Mouse (Mus musculus): ENCODE measurements around the gene Bdh1. TPM values are rescaled to one million over a fixed set of nuclear protein-coding genes. Genes with fewer than 3 reads are reported as not detected.
"Not testable (repeated sequence)": the region's sequence is repeated elsewhere in the genome, so short reads cannot be mapped to it uniquely, and the experiment has no call there.

Gene Bdh1
- polyA plus RNA-seq, 1 experiment from 2014 or later = 43.4 TPM

DNA sequence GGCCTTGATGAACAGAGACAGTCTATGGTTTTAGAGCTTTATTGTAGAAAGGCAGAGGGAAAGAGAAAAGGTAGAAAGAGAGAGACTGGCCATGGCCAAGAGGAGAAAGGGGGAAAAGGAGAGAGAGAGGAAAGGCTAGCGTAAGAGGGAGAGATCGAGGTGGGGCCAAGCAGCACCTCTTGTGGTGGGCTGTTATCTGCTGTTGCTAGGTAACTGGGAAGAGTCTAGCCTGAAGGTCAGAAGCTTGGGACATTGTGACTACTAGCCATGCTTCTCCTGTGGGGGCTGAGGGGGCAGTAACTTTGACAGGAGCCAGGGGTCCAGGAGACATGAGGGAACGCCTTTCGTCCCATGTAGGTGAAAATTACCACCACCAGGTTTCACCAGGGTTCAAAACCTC, 48.7 kb downstream of the Bdh1 start:
- peaks cover 14% of the 10 kb centered on the region for H3K4me1 ChIP-seq
- not testable (repeated sequence) for H3K27ac ChIP-seq; H3K4me2 ChIP-seq; ATAC-seq (ENCODE audit: insufficient number of reproducible peaks, low FRiP score, low TSS enrichment, low read depth); H3K4me3 ChIP-seq; H3K36me3 ChIP-seq; H3K27me3 ChIP-seq; H3K9me3 ChIP-seq; H3K9ac ChIP-seq
- 96% methylated on average over 4 of the region's 4 CpGs for WGBS

DNA sequence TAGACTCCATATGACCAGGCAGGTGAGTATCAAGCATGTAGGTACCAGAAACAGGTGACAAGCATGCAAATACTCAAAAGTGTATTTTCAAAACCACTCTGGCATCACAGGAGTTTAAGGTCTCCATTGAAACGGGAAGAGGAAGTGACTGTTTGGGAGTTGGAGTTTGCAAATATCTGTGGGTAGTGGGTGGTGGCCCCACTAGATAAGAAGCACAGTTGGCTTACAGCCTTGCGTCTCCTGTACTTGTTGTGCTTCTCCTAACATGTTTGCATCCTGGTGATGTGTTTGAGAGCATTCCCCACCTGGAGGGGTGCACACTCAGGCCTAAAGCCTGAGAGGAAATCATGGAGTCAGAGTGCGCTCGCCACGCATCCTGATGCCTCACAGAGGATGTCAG, 49.9 kb downstream of the Bdh1 start:
- no peak for ATAC-seq (ENCODE audit: insufficient number of reproducible peaks, low FRiP score, low TSS enrichment, low read depth)
- 88% methylated on average over 5 of the region's 5 CpGs for WGBS
- Histone ChIP-seq H3K4me3 (no peak overlapping the region), H3K4me1 (peaks cover 18% of the 10 kb centered on the region), H3K27ac (no peak overlapping the region), H3K36me3 (no peaks in the 10 kb centered on the region), H3K27me3 (no peaks in the 10 kb centered on the region), H3K4me2 (no peak overlapping the region), H3K9ac (no peak overlapping the region), H3K9me3 (no peaks in the 10 kb centered on the region)

DNA sequence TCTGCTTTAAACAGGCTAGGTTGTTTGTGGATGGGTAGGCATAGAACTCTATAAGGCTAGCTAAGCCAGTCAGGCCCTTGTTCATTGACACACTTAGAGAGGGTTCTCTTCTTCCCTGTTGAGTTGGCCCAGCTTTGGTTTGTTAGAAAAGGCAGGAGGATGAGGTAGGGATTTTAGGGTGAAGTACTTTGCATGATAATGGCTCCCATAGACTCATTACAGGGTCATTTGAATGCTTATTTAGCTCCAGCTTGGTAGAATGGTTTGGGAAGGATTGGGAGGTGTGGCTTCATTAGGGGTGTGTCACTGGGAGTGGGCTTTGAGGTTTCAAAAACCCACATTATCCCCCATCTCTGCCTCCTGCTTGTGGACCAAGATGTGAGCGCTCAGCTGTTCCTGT, 51.1 kb downstream of the Bdh1 start:
- ATAC-seq (ENCODE audit: insufficient number of reproducible peaks, low FRiP score, low TSS enrichment, low read depth) = no peak
- H3K4me1 ChIP-seq = peaks cover 20% of the 10 kb centered on the region
- no peaks in the 10 kb centered on the region for H3K27me3 ChIP-seq
- WGBS = 100% methylated on average over 1 of the region's 1 CpGs
- H3K36me3 ChIP-seq = no peaks in the 10 kb centered on the region
- H3K4me3 ChIP-seq = no peak overlapping the region
- no peak overlapping the region for H3K4me2 ChIP-seq
- H3K9ac ChIP-seq = no peak overlapping the region
- H3K9me3 ChIP-seq = no peaks in the 10 kb centered on the region
- H3K27ac ChIP-seq = no peak overlapping the region

DNA sequence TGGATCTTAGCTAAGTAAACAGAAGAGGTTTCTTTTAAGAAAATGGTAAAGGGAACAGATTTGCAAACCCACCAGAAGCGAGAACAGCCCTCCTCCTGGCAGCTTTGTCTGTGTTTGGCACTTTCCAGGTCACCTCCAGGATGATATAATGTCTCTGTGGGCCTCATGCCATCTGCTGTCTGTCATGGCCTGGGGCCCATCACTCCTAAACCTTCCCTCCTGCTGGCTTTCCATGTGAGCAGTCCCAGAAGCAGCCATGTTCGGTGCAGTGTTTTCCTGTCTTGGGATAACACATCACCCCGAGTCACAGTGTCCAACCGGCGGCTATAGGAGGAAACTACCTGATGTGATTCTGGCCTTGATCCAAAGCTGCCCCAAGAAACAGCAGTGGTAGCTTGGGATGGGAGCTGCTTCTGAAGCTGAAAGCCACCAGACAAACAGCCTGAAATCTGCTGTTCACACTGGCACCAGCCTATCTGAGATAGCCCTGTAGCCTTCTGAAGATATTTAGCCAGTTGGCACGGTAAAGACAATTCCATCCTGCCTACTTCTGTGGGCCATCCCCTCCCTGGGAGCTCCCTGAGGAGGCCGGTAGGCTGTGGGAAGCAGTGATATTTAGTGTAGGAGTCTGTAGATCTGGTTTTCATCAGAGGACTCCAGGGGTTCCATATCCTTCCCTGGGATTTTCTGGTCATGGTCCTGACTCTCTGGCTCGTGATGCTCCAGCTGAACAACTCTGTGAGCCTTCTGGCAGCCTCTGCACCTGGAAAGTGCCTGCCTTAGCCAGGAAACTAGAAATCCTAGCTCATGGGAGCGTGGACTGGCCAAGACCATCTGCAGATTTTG, 53.3 kb downstream of the Bdh1 start:
- peaks cover 20% of the 10 kb centered on the region for H3K4me1 ChIP-seq
- peak overlapping the region; percentile 73 for H3K27ac ChIP-seq
- H3K9me3 ChIP-seq = no peaks in the 10 kb centered on the region
- H3K4me3 ChIP-seq = no peak overlapping the region
- no peaks in the 10 kb centered on the region for H3K36me3 ChIP-seq
- 39% methylated on average over 9 of the region's 9 CpGs for WGBS
- ATAC-seq (ENCODE audit: insufficient number of reproducible peaks, low FRiP score, low TSS enrichment, low read depth) = peak; percentile 50; the same call in 1 of the 2 replicates
- H3K9ac ChIP-seq = no peak overlapping the region
- no peak overlapping the region for H3K4me2 ChIP-seq
- H3K27me3 ChIP-seq = no peaks in the 10 kb centered on the region

DNA sequence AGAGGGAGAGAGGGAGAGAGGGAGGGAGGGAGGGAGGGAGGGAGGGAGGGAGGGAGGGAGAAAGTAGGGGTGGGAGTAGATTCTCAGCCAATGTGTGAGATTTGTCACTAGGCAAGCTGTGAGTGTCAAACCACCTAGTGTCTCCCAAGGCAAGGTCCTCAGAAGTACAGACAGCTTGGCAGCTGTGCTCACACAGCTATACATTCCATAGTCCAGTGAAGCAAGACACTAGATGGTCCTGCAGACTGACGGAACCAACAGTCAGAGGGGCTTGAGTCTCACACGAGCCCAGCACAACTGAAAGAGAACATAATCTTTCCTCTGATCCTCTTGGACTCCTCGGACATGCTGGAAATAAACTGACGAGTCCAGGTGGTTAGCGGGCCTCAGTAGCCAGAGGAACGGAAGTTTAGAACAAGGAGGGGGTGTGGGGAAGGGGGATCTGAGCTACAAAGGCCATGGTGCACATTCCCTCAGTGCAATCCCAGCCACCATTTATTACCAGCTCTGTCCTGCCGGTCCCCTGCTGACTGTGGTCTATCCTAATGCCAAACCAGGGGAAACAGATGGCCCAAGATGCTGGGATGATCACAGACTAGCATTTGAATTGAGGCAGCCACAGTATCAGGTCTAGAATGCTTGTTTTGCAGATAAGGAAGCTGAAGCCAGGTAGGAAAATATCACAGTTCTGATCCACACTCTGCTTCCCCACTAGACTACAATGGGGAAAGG, 55.0 kb downstream of the Bdh1 start:
- no peak overlapping the region for H3K9ac ChIP-seq
- no peak overlapping the region for H3K4me3 ChIP-seq
- no peak for ATAC-seq (ENCODE audit: insufficient number of reproducible peaks, low FRiP score, low TSS enrichment, low read depth)
- 33% methylated on average over 7 of the region's 7 CpGs for WGBS
- H3K9me3 ChIP-seq = no peaks in the 10 kb centered on the region
- no peaks in the 10 kb centered on the region for H3K36me3 ChIP-seq
- H3K4me1 ChIP-seq = peaks cover 20% of the 10 kb centered on the region
- no peak overlapping the region for H3K4me2 ChIP-seq
- no peaks in the 10 kb centered on the region for H3K27me3 ChIP-seq
- H3K27ac ChIP-seq = no peak overlapping the region

DNA sequence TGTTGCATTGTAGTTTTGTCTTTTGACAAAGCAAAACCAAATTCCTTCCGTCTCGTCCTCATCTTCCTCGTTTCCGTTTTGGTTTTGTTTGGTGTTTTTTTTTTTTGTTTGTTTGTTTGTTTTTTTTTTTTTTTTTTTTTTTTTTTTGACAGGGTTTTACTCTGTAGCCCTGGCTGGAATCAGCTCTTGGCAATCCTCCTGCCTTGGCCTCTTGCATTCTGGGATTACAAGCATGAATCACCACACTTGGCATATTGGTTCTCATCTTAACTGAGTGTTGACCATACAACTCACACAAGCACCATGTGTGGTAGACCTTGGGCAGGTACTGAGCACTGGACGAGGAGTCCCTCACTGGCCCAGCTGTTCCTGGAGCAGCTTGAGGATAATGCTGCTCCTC, 63.3 kb downstream of the Bdh1 start:
- WGBS = 94% methylated on average over 5 of the region's 5 CpGs
- Histone ChIP-seq H3K9me3 (no peaks in the 10 kb centered on the region), H3K4me1 (peaks cover 3% of the 10 kb centered on the region; the same call in 1 of the 2 replicates), H3K4me2 (no peak overlapping the region), H3K9ac (no peak overlapping the region), H3K4me3 (no peak overlapping the region), H3K36me3 (no peaks in the 10 kb centered on the region), H3K27ac (no peak overlapping the region), H3K27me3 (no peaks in the 10 kb centered on the region)
- no peak for ATAC-seq (ENCODE audit: insufficient number of reproducible peaks, low FRiP score, low TSS enrichment, low read depth)

DNA sequence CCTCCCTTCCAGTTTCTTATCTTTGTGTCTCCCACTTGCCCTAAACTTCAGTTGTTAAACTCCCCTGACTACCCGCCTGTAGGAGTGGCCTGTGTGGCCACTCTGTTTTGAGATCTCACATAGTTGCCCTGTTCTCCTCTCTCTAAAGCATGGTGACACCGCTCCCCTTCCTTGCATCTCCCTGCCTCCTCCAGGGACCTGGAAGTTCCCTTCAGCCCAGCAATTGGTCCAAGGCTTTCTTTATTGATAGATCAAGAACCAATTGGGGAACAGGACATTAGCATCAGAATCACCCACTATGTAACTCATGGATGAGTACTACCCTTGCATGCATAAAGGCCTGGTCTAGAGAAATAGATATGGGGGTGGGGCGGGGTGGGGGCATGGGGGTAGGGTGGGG, 65.2 kb downstream of the Bdh1 start:
- Histone ChIP-seq H3K36me3 (no peaks in the 10 kb centered on the region), H3K4me2 (no peak overlapping the region), H3K4me1 (peaks cover 3% of the 10 kb centered on the region; the same call in 1 of the 2 replicates), H3K27ac (no peak overlapping the region), H3K27me3 (no peaks in the 10 kb centered on the region), H3K9me3 (no peaks in the 10 kb centered on the region), H3K9ac (no peak overlapping the region), H3K4me3 (no peak overlapping the region)
- ATAC-seq (ENCODE audit: insufficient number of reproducible peaks, low FRiP score, low TSS enrichment, low read depth) = no peak
- 90% methylated on average over 3 of the region's 3 CpGs for WGBS

DNA sequence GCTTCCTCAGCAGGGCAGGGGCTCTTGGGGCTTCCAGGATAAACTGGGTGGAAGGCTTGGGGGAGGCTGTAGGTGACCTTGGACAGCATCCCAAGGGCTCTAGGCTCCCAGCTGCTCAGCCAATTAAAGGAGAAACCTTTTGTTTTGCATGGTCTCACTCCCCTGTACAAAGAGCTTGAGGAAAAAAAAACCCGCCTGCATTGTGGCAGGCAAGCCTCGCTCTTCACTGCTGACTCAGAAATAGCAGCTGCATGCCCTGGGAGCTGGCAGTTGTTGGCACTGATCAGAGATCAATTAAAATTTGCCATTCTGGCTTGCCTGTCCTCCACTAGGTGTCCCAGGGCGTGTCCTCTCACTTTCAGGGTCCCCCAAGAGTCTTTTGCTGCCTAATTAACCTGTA, 67.0 kb downstream of the Bdh1 start:
- Histone ChIP-seq H3K27me3 (no peaks in the 10 kb centered on the region), H3K36me3 (no peaks in the 10 kb centered on the region), H3K27ac (no peak overlapping the region), H3K4me1 (peaks cover 18% of the 10 kb centered on the region), H3K4me3 (no peak overlapping the region), H3K9me3 (no peaks in the 10 kb centered on the region), H3K4me2 (no peak overlapping the region), H3K9ac (no peak overlapping the region)
- 37% methylated on average over 3 of the region's 3 CpGs for WGBS
- ATAC-seq (ENCODE audit: insufficient number of reproducible peaks, low FRiP score, low TSS enrichment, low read depth) = no peak

DNA sequence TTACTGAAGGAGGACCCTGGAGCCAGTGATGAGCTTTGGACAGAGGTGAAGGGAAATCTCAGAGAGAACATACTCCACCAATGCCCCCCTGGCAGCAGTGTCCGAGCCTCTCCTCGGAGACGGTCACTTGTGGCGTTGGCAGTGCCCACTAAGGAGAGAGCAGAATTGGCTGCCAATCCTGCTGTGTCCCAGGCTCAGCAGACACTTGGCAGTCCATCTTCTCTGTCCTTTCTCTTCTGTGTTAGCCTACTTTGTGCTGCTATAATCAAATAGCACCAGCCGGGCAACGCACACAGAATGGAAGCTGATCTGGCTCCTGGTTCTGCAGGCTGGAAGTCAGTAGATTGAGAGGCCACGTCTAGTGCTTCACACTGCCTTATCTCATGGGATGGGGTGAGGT, 68.9 kb downstream of the Bdh1 start:
- Histone ChIP-seq H3K9ac (no peak overlapping the region), H3K27ac (no peak overlapping the region), H3K27me3 (no peaks in the 10 kb centered on the region), H3K4me2 (no peak overlapping the region), H3K36me3 (no peaks in the 10 kb centered on the region), H3K4me1 (peaks cover 25% of the 10 kb centered on the region), H3K9me3 (no peaks in the 10 kb centered on the region), H3K4me3 (no peak overlapping the region)
- WGBS = 89% methylated on average over 7 of the region's 7 CpGs
- no peak for ATAC-seq (ENCODE audit: insufficient number of reproducible peaks, low FRiP score, low TSS enrichment, low read depth)

DNA sequence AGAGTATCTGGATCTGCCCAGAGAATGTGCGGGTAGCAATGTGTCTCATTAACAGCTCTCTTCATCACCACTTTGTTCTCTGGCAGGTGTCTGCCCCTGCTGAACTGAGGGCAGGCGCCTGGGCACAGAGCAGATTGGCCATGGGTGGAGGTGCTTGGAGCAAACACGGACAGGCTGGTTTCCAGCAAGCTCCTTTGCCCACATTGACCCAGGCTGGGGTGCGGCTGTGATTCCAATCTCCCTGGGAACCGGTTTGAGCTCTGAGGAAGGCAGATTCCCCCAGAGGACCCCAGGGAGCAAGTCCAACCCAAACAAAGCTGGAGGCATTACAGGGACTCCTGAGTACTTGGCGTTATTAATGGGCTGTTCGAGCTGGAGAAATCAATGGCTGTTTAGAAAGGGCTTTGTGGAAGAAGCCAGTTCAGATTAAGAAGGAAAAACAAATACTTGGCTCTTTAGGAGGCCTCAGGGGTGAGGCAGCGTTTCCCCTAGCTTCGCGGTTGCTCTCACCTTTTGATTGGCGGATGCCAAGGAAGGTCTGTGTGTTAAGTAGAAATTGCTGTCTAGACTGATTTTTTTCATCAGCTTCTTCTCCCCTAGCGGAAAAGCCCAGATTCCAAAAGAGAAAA, 71.0 kb downstream of the Bdh1 start:
- WGBS = 26% methylated on average over 12 of the region's 12 CpGs
- Histone ChIP-seq H3K9me3 (no peaks in the 10 kb centered on the region), H3K4me3 (no peak overlapping the region), H3K9ac (no peak overlapping the region), H3K4me1 (peaks cover 27% of the 10 kb centered on the region), H3K27ac (peak overlapping the region; percentile 57; the same call in 1 of the 2 replicates), H3K27me3 (no peaks in the 10 kb centered on the region), H3K4me2 (no peak overlapping the region), H3K36me3 (no peaks in the 10 kb centered on the region)
- no peak for ATAC-seq (ENCODE audit: insufficient number of reproducible peaks, low FRiP score, low TSS enrichment, low read depth)

DNA sequence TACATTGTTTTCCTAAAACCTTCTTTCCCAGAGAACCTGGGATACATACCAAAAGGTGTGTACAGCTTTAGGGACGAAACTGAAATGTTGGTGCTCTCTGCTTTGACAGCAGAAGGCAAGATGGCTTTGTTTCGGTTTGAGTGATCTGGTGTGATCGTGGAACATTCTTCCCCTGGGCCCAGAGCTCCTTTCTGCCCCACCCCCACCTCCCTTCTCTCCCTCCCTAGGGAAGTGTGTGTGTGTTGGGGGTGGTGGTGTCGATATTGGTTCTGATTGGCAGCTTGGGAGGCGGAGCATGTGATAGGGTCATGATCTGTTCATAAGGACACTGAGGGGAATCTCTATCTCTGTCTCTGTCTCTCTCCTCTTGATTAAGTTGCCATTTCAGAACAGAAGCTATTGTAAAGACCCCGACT, 71.5 kb downstream of the Bdh1 start:
- Histone ChIP-seq H3K4me2 (no peak overlapping the region), H3K4me1 (peaks cover 27% of the 10 kb centered on the region), H3K36me3 (no peaks in the 10 kb centered on the region), H3K27me3 (no peaks in the 10 kb centered on the region), H3K9ac (no peak overlapping the region), H3K4me3 (no peak overlapping the region), H3K27ac (peak overlapping the region; percentile 57), H3K9me3 (no peaks in the 10 kb centered on the region)
- 54% methylated on average over 6 of the region's 6 CpGs for WGBS
- ATAC-seq (ENCODE audit: insufficient number of reproducible peaks, low FRiP score, low TSS enrichment, low read depth) = no peak

DNA sequence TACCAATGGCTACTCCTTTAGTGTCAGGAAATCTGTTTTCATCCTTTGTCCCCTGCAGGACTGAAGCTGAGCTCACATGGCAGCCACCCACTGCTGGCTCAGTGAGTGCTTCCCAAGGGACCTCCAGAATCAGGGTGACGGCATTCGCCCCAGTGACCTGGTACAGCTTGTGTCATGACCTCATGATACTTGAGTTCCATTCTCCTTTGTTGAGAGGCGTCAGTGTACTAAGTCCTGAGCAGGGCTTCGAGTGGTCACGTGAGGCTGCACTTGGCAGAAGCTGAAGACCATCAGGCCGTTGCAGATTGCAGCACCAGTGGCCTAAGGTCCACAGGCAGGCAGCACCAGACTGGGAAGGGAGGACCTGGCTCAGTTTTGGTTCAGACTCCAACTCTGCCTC, 71.9 kb downstream of the Bdh1 start:
- H3K4me2 ChIP-seq = no peak overlapping the region
- H3K9ac ChIP-seq = no peak overlapping the region
- no peak for ATAC-seq (ENCODE audit: insufficient number of reproducible peaks, low FRiP score, low TSS enrichment, low read depth)
- no peaks in the 10 kb centered on the region for H3K9me3 ChIP-seq
- WGBS = 72% methylated on average over 6 of the region's 6 CpGs
- H3K27me3 ChIP-seq = no peaks in the 10 kb centered on the region
- H3K4me3 ChIP-seq = no peak overlapping the region
- no peaks in the 10 kb centered on the region for H3K36me3 ChIP-seq
- peak overlapping the region; percentile 57 for H3K27ac ChIP-seq
- H3K4me1 ChIP-seq = peaks cover 26% of the 10 kb centered on the region

Data from limb, embryonic 15.5 days (tissue).